Mouse (Mus musculus) heart, adult 11 months (tissue): ENCODE measurements around the gene B3gntl1.

ENCODE experiments used
- DNase-seq: peaks from one replicate; pipeline ENCODE4 v3.0.0; 2022

The B3gntl1 gene

DNA sequence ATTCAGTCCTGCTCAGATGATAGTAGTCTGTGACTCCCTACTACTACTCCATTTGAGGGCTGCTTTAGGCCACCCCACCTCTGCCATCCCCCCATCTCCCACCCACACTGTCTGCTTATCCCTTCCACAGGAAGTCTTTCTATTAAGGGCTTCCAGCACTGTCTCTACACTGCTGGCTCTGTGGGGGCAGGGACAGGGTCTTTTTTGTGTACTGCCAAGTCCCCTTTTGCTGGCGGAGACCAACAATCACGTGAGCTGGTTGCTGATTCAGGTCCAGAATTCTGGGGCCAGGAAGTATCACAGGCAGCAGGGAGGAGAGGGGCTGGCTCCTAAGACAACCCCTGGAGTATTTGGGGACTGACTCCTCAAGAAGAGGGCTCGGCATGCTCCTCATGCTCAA is 10.3 kb upstream of the B3gntl1 start:
- DNase-seq = peak; percentile 74

DNA sequence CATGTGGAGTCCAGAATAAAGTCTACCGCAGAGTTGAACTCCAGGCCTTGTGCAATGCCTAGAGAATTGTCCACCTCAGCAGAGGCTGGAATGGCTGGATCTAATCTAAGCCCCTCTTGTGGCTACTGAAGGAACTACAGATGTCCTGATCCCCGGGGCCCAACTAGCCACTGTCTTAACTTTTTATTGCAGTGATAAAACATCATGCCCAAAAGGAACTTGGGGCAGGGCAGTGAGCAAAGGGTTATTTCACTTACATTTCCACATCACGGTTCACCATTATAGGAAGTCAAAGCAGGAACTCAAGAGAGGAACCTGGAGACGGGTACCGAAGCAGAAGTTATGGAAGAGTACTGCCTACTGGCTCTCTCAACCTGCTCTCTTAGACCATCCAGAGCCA is 7.8 kb upstream of the B3gntl1 start:
- peak; percentile 88 for DNase-seq

DNA sequence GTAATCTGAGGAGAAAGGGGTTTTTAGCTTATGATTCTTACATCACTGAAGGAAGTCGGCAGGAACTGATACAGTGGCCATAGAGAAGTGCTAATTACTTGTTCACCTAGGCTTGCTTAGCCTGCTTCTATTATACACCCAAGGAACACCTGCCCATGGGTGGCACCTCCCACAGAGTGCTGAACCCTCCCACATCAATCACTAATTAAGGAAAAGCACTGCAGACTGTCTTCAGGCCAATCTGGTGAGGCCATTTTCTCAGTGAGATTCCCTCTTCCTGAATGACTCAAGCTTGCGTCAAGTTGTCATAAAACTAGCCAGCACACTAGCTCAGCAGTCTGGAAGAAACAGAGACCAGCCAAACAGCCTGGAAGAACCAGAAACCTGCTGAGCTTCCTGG is 6.6 kb upstream of the B3gntl1 start:
- peak; percentile 77 for DNase-seq

GRCm38 (mm10) chr11:121676836-121677235 is 3.9 kb upstream of the B3gntl1 start:
- DNase-seq = peak; percentile 85

DNA sequence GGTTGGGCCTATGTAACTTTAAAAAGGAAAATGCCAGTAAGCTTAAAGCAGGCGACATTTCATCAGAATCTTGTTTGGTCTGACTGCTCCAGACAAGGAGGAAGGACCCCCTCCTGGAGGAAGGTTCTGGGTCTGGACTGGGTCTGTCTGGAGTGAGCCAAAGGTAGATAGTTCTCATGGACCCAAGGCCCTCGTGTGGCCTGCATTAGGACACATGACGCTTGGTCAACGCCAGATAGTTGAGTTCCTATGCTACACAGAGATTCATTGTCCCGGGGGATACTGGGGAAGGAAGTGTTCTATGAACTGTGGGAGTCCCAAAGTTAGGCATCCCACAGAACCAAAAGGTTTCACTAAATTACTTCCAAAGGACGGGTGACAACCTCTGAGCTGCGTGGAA is 676 bp upstream of the B3gntl1 start:
- DNase-seq = no peak

GRCm38 (mm10) chr11:121672312-121672989 is 502 bp downstream of the B3gntl1 start:
- no peak for DNase-seq

GRCm38 (mm10) chr11:121670926-121671325 is 2.0 kb downstream of the B3gntl1 start:
- peak; percentile 75 for DNase-seq

DNA sequence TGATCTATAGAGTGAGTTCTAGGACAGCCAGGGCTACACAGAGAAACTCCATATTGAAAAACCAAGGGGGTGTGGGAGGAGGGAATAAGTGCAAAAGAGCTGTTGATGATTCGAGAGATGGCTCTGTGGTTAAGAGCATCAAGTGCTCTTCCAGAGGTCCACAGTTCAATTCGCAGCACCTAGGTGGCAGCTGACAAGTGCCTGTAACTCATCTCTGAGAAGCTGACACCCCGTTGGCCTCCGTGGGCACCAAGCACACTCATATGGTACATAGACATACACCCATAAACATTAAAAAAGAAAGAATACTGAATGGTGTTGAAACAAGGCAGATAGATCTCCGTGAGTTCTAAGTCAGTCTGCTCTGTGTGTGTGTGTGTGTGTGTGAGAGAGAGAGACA is 4.2 kb downstream of the B3gntl1 start:
- peak; percentile 85 for DNase-seq

DNA sequence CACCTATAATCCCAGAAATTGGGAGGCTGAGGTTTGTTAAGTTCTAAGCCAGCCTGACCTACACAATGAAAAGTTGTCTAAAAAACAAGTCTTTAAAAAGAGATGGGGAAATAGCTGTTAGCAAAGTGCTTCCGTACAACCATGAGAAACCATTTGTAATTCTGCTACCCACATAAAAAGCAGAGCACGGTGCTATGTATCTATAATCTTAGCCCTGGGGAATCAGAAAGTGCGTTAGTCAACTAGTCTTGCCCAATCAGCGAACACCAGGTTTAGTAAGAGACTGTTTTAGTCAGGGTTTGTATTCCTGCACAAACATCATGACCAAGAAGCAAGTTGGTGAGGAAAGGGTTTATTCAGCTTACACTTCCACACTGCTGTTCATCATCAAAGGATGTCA is 5.4 kb downstream of the B3gntl1 start:
- DNase-seq = peak; percentile 49

DNA sequence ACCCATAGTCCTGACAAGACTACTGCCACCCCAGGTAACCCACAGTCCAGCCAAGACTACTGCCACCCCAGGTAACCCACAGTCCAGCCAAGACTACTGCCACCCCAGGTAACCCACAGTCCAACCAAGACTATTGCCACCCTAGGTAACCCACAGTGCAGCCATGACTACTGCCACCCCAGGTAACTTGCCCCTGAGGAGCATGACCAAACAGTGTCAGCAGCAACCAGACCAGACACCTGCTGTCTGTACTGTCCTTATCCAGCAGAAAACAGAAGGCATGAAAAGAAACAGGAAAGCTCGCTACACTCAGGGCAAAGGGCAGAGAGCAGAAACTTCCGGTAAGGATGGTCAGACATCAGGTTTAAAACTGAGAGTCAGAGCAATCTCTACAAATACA is 11.8 kb downstream of the B3gntl1 start:
- DNase-seq = peak; percentile 80

GRCm38 (mm10) chr11:121660604-121661003 is 12.3 kb downstream of the B3gntl1 start:
- DNase-seq = peak; percentile 69

- DNase-seq = peak; percentile 80
Measured at GRCm38 (mm10) chr11:121658151-121658550, 14.8 kb downstream of the B3gntl1 start.

- DNase-seq = peak; percentile 44
Measured at GRCm38 (mm10) chr11:121655807-121656511, 17.0 kb downstream of the B3gntl1 start.

DNA sequence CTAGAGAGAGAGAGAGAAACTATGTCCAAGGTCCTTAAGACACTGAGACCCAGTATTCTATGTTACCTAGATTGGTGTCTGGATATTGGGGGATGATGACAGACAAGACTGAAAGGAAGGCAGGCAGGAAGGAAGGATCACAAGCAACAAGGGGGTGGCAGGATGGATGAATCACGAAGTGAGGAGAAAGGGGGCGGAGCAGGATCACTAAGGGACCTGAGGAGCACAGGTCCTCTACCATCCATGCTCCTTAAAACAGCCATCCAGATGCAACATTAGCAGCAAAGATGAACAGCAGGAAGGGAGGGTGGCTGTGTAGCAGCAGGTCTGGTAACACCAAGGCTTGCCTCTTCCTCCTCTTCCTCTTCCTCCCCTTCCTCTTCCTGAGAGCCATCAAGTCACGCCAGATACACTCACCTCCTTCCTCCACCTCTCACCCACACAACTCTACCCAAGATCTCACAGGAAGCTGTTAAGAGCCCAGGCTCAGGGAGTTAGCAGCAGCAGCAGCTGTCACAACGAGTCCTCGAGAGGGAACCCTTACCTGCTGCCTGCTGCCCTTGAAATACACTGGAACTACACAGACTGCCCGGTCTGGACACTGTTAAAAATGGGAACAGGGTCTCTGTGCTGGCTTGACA is 17.7 kb downstream of the B3gntl1 start:
- peak; percentile 85 for DNase-seq

DNA sequence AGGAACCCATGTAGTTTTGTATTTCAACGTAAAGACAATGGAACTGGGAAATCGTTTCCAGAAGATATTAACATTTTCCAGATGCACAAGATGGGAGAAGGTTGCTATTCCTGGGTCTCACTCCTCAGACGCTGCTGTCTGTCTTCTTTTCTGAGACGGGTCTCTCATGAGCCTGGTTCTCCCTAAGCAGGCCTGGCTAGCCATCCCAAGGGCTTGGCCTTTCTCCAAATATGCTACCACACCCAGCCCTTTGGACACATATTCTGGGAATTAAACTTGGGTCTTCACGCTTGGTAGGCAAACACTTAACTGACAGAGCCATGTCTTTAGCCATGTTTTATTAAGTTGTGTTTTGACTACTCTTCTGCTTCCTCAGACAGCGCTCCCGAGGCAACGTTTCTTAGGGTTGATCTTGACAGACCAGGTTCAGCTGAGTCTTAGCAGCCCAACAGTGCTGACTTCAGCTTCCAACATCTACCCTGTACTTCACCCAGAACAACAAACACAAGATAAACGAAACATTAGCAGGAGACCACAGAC is 18.5 kb downstream of the B3gntl1 start:
- peak; percentile 83 for DNase-seq

GRCm38 (mm10) chr11:121653631-121654030 is 19.3 kb downstream of the B3gntl1 start:
- peak; percentile 49 for DNase-seq

DNA sequence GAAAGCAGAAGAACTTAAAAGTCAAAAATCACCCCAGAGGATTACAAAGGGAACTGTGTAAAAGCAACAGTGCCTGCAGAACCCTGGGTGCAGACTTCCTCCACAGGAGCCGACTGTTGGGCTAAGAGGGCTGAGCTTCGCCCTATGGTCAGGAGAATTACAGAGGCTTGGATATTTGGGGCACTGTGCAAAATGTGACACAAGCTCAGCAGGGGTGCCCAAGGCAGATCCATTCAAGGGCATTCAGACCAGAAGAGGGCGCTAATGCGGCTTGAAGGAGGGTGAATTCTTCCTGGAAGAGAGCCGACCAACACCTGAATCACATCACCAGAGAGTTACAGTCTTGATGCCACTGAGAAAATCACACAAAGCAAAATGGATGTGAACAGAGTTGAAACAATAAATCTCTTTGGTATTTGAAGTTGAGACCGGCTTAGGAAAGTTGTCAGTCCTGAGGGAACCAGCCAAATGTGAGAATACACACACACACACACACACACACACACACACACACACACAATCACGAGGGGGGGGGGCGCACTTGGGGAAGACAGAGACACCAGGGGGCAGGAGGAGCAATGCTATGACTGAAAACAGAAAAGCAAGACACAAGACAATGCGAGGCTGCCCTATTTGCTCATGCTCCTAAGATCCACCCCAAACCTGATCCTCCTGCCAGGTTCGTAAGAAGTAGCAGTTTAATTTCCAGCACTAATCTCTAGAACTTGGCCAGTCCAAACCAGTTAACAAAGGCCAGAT is 20.2 kb downstream of the B3gntl1 start:
- DNase-seq = peak; percentile 95

GRCm38 (mm10) chr11:121651983-121652382 is 21.0 kb downstream of the B3gntl1 start:
- peak; percentile 95 for DNase-seq

DNA sequence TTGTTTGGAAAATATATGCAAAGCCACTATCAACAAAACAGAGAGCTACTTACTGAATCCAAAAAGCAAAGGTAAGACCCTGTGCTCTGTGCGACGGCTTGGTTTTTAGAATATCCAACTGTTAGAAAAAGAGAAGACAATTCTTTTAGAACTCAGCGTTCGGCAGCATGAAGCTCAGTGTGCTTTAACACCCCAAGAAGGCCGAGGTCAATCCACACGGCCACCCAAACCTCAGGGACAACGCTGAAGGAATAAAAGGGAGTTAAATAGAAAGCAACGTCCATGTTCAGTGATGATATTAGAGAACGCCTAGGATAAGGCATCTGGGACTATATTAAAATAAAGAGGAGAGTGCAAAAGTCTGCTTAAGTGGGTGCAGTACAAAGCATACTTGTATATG is 21.4 kb downstream of the B3gntl1 start:
- peak; percentile 61 for DNase-seq

GRCm38 (mm10) chr11:121650668-121651067 is 22.3 kb downstream of the B3gntl1 start:
- peak; percentile 73 for DNase-seq

GRCm38 (mm10) chr11:121649900-121650299 is 23.1 kb downstream of the B3gntl1 start:
- peak; percentile 96 for DNase-seq

DNA sequence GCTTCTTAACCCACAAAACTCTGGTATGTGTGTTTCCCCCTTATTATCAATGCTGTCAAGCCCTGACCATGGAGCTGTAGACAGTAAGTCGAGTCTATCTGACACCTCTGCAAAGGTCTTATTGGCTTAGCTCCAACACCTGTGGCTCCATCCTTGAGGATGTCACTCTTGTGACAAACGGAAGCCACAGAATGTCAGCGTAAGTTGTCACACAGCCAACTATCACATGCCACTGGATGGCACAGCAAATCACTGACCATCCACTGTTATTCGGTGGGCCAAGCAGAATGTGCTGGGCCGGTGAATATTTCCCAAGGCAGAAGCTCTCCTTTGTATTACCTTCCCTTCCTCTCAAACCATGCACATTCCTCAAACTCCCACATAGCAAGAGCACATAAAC is 24.8 kb downstream of the B3gntl1 start:
- DNase-seq = peak; percentile 84

DNA sequence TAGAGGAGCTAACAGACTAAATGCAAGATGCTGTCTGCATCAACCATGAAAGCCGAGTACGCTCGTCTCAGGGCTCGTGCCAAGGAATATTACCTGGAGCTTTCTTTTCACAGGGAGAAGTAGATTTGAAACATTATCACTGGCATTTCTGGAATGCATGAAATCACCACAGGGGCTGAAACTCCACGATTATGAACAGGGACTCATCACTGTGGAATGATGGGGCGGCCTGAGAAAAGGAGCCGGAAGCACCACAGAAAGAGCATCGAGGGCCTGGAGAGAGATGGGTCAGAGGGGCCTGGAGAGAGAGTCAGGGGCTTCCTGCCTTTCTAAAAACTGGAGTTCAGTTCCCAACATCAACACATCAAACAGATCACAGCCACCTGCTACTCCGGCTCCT is 25.6 kb downstream of the B3gntl1 start:
- DNase-seq = peak; percentile 80
